Mouse (Mus musculus) bone marrow, adult 2 months (tissue): ENCODE measurements at regions not wholly inside any gene's neighbourhood (a gene's known extent, or its start where the extent isn't known, plus 50 kb on each side); places are given as distances from the start of the nearest gene placed in this dataset.

Experiments used
- H3K27ac ChIP-seq: fragments of 200-500 bp; 2 replicates; pipeline ENCODE4 v1.5.1; 2012; ENCODE audit warnings: low read depth, mild to moderate bottlenecking, control low read depth, inconsistent platforms, low read length; ENCODE audit not compliant: control insufficient read depth, poor library complexity, insufficient read depth
- H3K4me1 ChIP-seq: fragments of 200-500 bp; 2 replicates; pipeline ENCODE4 v1.6.1; 2011; ENCODE audit warnings: low read length; ENCODE audit not compliant: control insufficient read depth, insufficient read depth
- H3K4me3 ChIP-seq: fragments of 200-500 bp; replicated peaks from 2 replicates; pipeline ENCODE3; 2011; ENCODE audit warnings: mild to moderate bottlenecking, low read depth, low read length, control low read depth; ENCODE audit not compliant: control insufficient read depth
- CTCF ChIP-seq: fragments of 200-500 bp; IDR thresholded peaks from 2 replicates; pipeline ENCODE4 v1.5.1; 2011; ENCODE audit warnings: low read length, control low read depth; ENCODE audit not compliant: control insufficient read depth, insufficient read depth
- POLR2A ChIP-seq: fragments of 200-500 bp; IDR thresholded peaks from 2 replicates; pipeline ENCODE4 v1.6.1; 2011; ENCODE audit warnings: low read depth, mild to moderate bottlenecking, control low read depth, low read length, borderline replicate concordance; ENCODE audit not compliant: control insufficient read depth
- WGBS: fragments of 180-500 bp; shearing (Covaris S2); methylation state at CpG from one replicate; pipeline ENCODE4 v1.1.7; 2018; 5-methylcytosine and 5-hydroxymethylcytosine counted together

DNA sequence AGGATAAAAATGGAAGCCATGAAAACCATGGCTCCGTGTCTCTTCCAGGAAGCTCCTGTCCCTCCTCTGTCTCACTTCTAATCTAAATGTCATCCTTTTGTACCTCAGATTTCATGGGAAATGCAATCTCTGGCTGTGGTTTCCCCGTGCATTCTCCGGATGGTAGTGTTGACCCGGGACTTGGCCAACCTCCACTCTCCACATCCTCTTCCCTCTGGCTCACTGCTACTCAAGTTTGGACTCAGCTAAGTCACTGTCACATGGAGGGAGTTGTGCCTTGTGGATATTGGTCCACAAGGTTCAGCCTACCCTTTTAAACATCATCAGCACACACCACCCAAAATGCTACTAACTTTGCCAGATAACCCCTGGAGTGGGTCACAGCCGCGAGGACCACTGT, 226.4 kb downstream of the Irs2 start:
- H3K4me1 ChIP-seq = no peaks in the 10 kb centered on the region
- TF ChIP-seq CTCF (no peak), POLR2A (no peak)
- WGBS = 53% methylated on average over 6 of the region's 6 CpGs
- H3K4me3 ChIP-seq = no peak overlapping the region
- no peak overlapping the region for H3K27ac ChIP-seq

DNA sequence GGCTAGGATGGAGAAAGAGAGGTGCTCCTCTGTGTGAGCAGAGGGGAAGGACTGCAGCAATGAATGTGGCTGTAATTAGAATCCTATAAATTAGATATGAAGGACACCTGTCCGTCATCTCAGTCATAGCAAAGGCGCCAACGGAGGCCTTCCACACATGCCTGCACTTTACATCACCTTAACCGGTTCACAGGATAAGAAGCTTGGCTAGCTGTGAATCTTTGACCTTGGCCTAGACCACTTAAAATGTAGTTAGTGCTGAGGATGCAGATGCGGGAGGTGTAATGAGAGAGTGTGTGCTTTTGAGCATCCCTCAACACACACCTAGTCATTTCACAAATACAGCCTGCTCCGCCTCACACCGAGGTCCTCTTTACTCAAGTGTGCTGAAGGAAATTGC, 228.6 kb downstream of the Irs2 start:
- no peaks in the 10 kb centered on the region for H3K4me1 ChIP-seq
- TF ChIP-seq POLR2A (no peak), CTCF (no peak)
- 87% methylated on average over 7 of the region's 7 CpGs for WGBS
- H3K4me3 ChIP-seq = no peak overlapping the region
- H3K27ac ChIP-seq = no peak overlapping the region

DNA sequence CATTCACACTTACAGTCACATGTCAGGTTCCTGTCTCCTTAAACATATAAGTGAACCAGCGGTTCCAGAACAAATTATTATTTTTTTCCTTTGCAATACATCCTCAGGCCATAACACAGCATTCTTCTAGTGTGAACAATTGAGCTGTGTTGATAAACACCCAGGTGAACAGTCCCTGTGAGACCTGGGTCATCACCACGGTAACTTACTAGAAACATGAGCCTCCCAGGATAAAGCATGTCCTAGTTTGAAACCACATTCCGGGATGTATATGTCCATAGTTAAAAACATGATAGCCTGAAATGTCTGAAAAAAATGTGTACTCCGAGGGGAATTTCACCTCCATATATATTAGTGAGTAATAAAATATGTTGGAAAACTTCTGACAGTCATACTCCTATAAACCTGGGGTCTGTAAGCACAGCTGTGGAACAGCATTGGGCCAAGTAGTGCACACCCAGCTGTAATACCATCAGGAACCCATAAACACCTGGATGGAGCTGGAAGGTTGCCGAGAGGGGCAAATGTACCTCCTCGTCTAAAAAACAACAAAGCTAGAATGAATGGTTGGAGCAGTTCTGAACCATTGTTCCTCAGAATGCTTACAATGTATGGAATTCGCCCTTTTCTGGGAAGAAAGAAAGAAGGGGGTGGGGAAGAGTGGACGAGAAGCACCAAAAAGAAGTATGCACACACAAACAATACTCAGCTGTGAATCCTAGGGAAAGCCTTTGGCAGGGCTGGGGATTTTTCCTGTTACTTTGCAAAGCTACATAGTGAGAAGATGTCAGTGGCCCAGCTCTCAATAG, 232.9 kb downstream of the Irs2 start:
- TF ChIP-seq POLR2A (no peak), CTCF (no peak)
- 83% methylated on average over 8 of the region's 8 CpGs for WGBS
- Histone ChIP-seq H3K4me3 (no peak overlapping the region), H3K27ac (no peak overlapping the region), H3K4me1 (no peaks in the 10 kb centered on the region; the same call in 1 of the 2 replicates)

DNA sequence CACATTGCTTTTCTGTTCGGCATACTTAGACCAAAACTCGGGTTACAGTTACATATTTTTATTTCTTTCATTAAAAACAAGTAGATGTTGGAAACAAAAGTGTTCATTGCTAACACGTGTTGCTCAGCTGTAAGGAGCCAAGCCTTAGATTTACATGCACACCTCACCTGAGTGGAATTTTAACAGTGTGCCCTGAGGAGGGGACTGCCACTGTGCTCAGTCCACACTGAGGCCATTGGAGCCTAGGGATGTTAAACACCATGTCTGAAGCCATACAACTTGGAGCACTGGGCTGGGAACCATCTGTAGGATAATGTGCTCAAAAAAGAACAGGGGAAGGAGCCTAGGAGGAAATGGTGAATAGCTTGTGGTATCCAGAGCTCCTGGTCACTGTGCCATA, 233.5 kb downstream of the Irs2 start:
- Histone ChIP-seq H3K4me1 (no peaks in the 10 kb centered on the region; the same call in 1 of the 2 replicates), H3K27ac (no peak overlapping the region), H3K4me3 (no peak overlapping the region)
- 75% methylated on average over 3 of the region's 3 CpGs for WGBS
- TF ChIP-seq CTCF (no peak), POLR2A (no peak)

DNA sequence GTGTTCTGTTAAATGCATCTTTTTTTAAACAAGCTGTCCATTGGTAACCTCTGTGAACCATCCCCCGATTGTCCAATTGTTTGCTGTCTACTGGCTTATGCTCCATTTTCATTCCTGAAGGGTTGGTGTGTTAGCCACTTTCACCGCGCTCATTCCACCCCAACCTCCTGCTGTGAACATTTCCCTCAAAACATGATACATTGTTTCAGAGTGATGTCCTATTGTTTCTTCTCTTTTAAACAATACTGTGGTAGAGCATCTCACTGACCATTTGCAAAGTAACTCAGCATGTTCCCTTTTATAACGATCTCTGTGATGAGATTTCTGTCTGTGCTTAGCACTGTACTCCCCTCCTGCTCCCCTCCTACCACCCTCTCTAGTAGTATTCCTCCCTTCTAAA, 240.1 kb downstream of the Irs2 start:
- no peak overlapping the region for H3K27ac ChIP-seq
- WGBS = 76% methylated on average over 4 of the region's 4 CpGs
- TF ChIP-seq CTCF (no peak), POLR2A (no peak)
- H3K4me1 ChIP-seq = no peaks in the 10 kb centered on the region
- no peak overlapping the region for H3K4me3 ChIP-seq

DNA sequence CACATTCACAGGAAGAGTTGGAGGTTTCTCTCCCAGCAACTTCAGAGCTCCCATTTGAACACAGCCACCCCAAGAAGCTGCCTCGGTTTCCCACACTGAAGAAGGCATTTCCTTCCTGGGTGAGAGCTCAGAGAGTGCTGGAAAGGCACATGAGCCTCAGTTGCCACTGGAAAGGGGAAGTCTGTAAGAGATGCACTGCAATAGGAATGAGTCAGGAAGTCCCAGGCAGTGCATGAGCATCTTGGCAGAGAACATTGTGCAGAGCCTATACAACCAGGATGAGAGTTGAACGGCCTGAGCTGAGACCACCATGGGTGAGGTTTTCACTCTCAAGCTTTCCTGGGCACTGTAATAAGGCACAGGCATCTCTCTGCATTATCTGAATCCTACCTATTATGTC, 244.4 kb downstream of the Irs2 start:
- TF ChIP-seq CTCF (no peak), POLR2A (no peak)
- 20% methylated on average over 2 of the region's 2 CpGs for WGBS
- H3K4me1 ChIP-seq = no peaks in the 10 kb centered on the region
- no peak overlapping the region for H3K27ac ChIP-seq
- no peak overlapping the region for H3K4me3 ChIP-seq

DNA sequence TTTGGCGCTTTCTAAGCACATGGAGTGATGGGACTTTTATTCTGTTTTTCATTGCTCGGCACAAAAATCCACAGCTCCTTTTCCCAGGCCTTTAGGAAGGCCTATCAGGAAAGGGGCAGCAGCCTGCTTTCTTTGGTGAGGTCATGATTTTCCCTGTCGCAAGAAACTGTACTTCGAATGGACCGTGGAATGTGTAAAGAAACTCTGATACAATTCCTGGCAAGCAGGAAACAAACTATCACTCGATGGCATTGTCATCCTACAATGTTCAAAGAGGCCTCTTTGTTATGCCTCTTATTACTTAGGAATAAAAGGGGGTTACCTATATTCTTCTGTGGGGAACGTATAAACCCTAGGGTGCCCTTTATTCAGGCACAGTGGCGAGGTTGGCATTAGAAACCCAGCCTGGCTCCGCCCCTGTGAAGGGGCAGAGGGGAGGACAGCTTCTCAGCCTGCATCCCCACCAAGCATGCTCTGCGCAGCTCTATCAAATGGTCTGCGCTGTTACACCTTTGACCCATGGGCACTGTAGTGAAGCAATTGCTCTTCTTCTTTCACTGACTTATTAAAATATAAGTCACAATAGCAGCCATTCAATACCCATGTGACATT, 246.5 kb downstream of the Irs2 start:
- Histone ChIP-seq H3K4me3 (no peak overlapping the region), H3K27ac (no peak overlapping the region), H3K4me1 (no peaks in the 10 kb centered on the region)
- WGBS = 73% methylated on average over 11 of the region's 11 CpGs
- TF ChIP-seq CTCF (no peak), POLR2A (no peak)

DNA sequence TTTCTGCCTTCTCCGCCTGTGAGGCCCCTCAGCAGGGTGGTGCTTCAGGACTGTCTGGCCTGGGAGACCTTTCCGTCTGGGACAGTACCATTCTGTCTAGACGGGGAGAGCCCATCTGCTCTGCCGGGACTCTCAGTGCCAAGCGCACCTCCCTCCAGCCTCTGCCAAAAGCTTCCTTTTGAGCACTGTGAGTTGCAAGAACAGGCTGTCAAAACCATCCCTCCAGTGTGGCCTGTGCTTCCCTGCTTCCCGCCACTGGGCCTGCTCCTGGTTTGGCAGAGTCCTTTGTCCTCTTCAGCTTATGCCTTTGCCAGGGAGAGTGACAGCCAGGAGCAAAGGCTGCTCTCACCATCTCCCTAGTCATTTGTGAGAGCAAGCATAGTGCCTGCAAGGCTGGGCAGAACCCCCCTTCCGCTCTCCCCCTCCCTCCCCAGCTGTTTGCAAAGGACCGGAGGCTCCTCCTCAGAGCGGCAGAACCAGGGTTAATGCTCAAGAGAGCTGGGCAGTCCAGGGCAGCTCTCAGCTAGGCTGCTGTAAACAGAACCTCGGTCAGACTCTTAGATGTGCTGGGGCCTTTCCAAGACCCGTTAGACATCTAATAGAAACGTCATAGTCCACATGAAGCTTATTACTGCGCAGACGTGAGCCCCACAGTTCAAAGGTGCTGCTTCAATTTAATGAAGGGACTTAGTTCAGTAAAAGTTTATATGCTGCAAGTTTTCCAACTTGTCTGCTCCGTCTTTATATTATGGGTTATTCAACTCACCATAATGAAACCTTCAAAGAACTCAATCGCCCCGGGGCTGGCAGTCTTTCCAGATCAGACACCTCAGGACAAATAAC, 247.2 kb downstream of the Irs2 start:
- 53% methylated on average over 17 of the region's 17 CpGs for WGBS
- TF ChIP-seq POLR2A = no peak
- no peak for TF ChIP-seq CTCF
- no peak overlapping the region for H3K4me3 ChIP-seq
- H3K27ac ChIP-seq = no peak overlapping the region
- H3K4me1 ChIP-seq = no peaks in the 10 kb centered on the region
